Mouse (Mus musculus): ENCODE results near the gene Ube2g2.

GRCm38 (mm10) chr10:77629970-77630369 is 7.9 kb downstream of the Ube2g2 start:
- TF ChIP-seq GATA1 (IDR thresholded peaks at IDR 0.05; ENCODE audit: low read length) = no peak
- no peak for TF ChIP-seq TAL1 (IDR thresholded peaks at IDR 0.05; ENCODE audit: low read length)
